Mouse (Mus musculus) embryo, embryonic 10.5 days (tissue): ENCODE measurements around the gene Nab1.

Experiments
- DNase-seq: peaks from one replicate; pipeline ENCODE4 v3.0.0-alpha.2; 2015; ENCODE audit warnings: low spot score

Nab1 gene

GRCm38 (mm10) chr1:52470811-52471489 is 29.5 kb downstream of the Nab1 start:
- DNase-seq = peak; percentile 45

- DNase-seq = no peak
These were observed 30.2 kb downstream of the Nab1 start for GRCm38 (mm10) chr1:52470326-52470725.

GRCm38 (mm10) chr1:52466518-52467120 is 33.9 kb downstream of the Nab1 start:
- no peak for DNase-seq

- DNase-seq = no peak
These were observed 34.6 kb downstream of the Nab1 start for GRCm38 (mm10) chr1:52465830-52466229.

- DNase-seq = no peak
These were observed 35.2 kb downstream of the Nab1 start for GRCm38 (mm10) chr1:52465264-52465663.

GRCm38 (mm10) chr1:52463305-52463704 is 37.2 kb downstream of the Nab1 start:
- DNase-seq = no peak

GRCm38 (mm10) chr1:52456571-52456970 is 43.9 kb downstream of the Nab1 start:
- DNase-seq = peak; percentile 48

- DNase-seq = no peak
These were observed 45.9 kb downstream of the Nab1 start for GRCm38 (mm10) chr1:52454509-52455001.

GRCm38 (mm10) chr1:52451360-52451759 is 49.1 kb downstream of the Nab1 start:
- no peak for DNase-seq

GRCm38 (mm10) chr1:52435856-52436255 is 64.6 kb downstream of the Nab1 start:
- no peak for DNase-seq

- DNase-seq = no peak
These were observed 66.4 kb downstream of the Nab1 start for GRCm38 (mm10) chr1:52434085-52434484.

GRCm38 (mm10) chr1:52431806-52432205 is 68.7 kb downstream of the Nab1 start:
- no peak for DNase-seq

- DNase-seq = no peak
These were observed 69.9 kb downstream of the Nab1 start for GRCm38 (mm10) chr1:52430606-52431005.

- no peak for DNase-seq
These were observed 70.4 kb downstream of the Nab1 start for GRCm38 (mm10) chr1:52430116-52430515.

- peak; percentile 6 for DNase-seq
These were observed 72.5 kb downstream of the Nab1 start for GRCm38 (mm10) chr1:52427841-52428464.

GRCm38 (mm10) chr1:52423846-52424245 is 76.6 kb downstream of the Nab1 start:
- DNase-seq = no peak

- DNase-seq = no peak
These were observed 77.4 kb downstream of the Nab1 start for GRCm38 (mm10) chr1:52423057-52423456.

- no peak for DNase-seq
These were observed 78.3 kb downstream of the Nab1 start for GRCm38 (mm10) chr1:52422137-52422536.

- DNase-seq = no peak
These were observed 78.9 kb downstream of the Nab1 start for GRCm38 (mm10) chr1:52421623-52422022.

GRCm38 (mm10) chr1:52419088-52419819 is 81.2 kb downstream of the Nab1 start:
- DNase-seq = no peak
